Mouse (Mus musculus) heart, postnatal 0 days (tissue): ENCODE data around the gene Cog3.

Experiments
- CTCF ChIP-seq: IDR thresholded peaks from 2 replicates; pipeline ENCODE4 v1.5.1; 2016; ENCODE audit warnings: antibody characterized with exemption, control low read depth, low read depth
- EP300 ChIP-seq: IDR thresholded peaks from 2 replicates; pipeline ENCODE4 v1.6.1; 2016; ENCODE audit warnings: antibody characterized with exemption, low read depth

- TF ChIP-seq CTCF (no peak), EP300 (no peak)
Measured at GRCm38 (mm10) chr14:75711731-75712130, 42.6 kb downstream of the Cog3 start.
